Mouse (Mus musculus) myocyte (in vitro differentiated cells): ENCODE measurements at regions not wholly inside any gene's neighbourhood (a gene's known extent, or its start where the extent isn't known, plus 50 kb on each side); places are given as distances from the start of the nearest gene placed in this dataset.

Experiments
- CEBPB ChIP-seq: IDR thresholded peaks from 2 replicates; pipeline ENCODE4 v1.6.1; 2011; ENCODE audit warnings: mild to moderate bottlenecking, moderate library complexity; ENCODE audit not compliant: poor library complexity, insufficient read depth, severe bottlenecking
- E2F4 ChIP-seq: IDR thresholded peaks from one replicate; pipeline ENCODE4 v1.6.1; 2011; ENCODE audit warnings: mild to moderate bottlenecking, control low read depth, moderate library complexity; ENCODE audit not compliant: insufficient read depth
- MAX ChIP-seq: IDR thresholded peaks from one replicate; pipeline ENCODE4 v1.6.1; 2011; ENCODE audit warnings: low read depth, mild to moderate bottlenecking, control low read depth
- MYOD1 ChIP-seq, 3 experiments: IDR thresholded peaks; one replicate each; pipeline ENCODE4 v1.6.1; 2011; ENCODE audit warnings: control low read depth in 2 of 3, low read depth in 2 of 3, mild to moderate bottlenecking in 2 of 3, moderate library complexity in 1 of 3; ENCODE audit not compliant: insufficient read length in 2 of 3, control insufficient read depth in 1 of 3
- MYOG ChIP-seq, 3 experiments: IDR thresholded peaks; one replicate each; pipeline ENCODE4 v1.6.1; 2011; ENCODE audit warnings: control low read depth in 2 of 3, low read depth in 2 of 3, mild to moderate bottlenecking in 2 of 3; ENCODE audit not compliant: insufficient read length in 2 of 3, control insufficient read depth in 1 of 3, insufficient read depth in 1 of 3
- POLR2A ChIP-seq: IDR thresholded peaks from one replicate; pipeline ENCODE4 v1.6.1; 2011; ENCODE audit warnings: low read depth, mild to moderate bottlenecking, control low read depth, moderate library complexity; ENCODE audit not compliant: insufficient read length
- POLR2AphosphoS2 ChIP-seq: IDR thresholded peaks from one replicate; pipeline ENCODE4 v1.6.1; 2011; ENCODE audit warnings: low read depth, control low read depth; ENCODE audit not compliant: insufficient read length
- SRF ChIP-seq: IDR thresholded peaks from one replicate; pipeline ENCODE4 v1.6.1; 2011; ENCODE audit warnings: low read depth; ENCODE audit not compliant: control insufficient read depth, insufficient read length
- TCF12 ChIP-seq: IDR thresholded peaks from one replicate; pipeline ENCODE4 v1.6.1; 2011; ENCODE audit warnings: mild to moderate bottlenecking, control low read depth; ENCODE audit not compliant: poor library complexity, insufficient read depth, severe bottlenecking
- TCF3 ChIP-seq: IDR thresholded peaks from one replicate; pipeline ENCODE4 v1.6.1; 2011; ENCODE audit warnings: low read depth, control low read depth; ENCODE audit not compliant: insufficient read length
- USF1 ChIP-seq: IDR thresholded peaks from one replicate; pipeline ENCODE4 v1.6.1; 2011; ENCODE audit warnings: low read depth, mild to moderate bottlenecking, control low read depth, moderate library complexity

DNA sequence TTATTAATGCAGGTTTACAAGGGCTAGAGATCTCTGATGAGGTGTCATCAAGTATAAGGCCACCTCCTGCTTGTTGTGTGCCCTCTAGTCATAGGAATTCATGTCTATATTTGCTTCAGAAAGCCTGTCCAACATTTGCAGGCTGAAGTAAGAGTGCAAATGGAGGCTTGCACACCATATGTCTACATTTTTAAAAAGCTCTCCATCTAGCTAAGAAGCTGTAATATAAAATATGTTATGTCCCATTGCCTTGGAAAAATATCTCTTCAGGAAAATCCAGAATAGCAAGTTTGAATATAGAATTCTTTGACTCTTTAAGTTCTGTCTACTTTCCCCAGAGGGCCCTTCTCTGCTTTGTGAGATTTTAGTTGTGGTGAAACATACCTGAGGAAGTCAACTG, 134.6 kb downstream of the Cd24a start:
- TF ChIP-seq POLR2A (no peak), MYOG (IDR thresholded peaks at IDR 0.05; ENCODE audit: control insufficient read depth in 1 of 3, insufficient read depth in 1 of 3, insufficient read length in 2 of 3, low read depth in 2 of 3) (no peak), MAX (no peak), CEBPB (no peak), TCF3 (no peak), TCF12 (no peak), E2F4 (no peak), USF1 (no peak), MYOD1 (IDR thresholded peaks at IDR 0.05; ENCODE audit: control insufficient read depth in 1 of 3, insufficient read length in 2 of 3, low read depth in 2 of 3) (no peak), SRF (no peak), POLR2AphosphoS2 (no peak)
